Mouse (Mus musculus) thymus, adult 2 months (tissue): ENCODE results near the gene Tex19.1. TPM values are rescaled to one million over a fixed set of nuclear protein-coding genes. Genes with fewer than 3 reads are reported as not detected.

Source experiments
- DNase-seq: peaks from one replicate; pipeline ENCODE4 v3.0.0; 2021
- H3K27ac ChIP-seq: fragments of 200-500 bp; 2 replicates; pipeline ENCODE4 v1.5.1; 2012; ENCODE audit warnings: low read length, control low read depth; ENCODE audit not compliant: control insufficient read depth, insufficient read depth
- H3K27me3 ChIP-seq: fragments of 200-500 bp; 2 replicates; pipeline ENCODE4 v1.6.1; 2012; ENCODE audit warnings: mild to moderate bottlenecking, low read length, moderate library complexity, mixed read lengths; ENCODE audit not compliant: control insufficient read depth, insufficient read depth
- H3K36me3 ChIP-seq: fragments of 200-500 bp; 2 replicates; pipeline ENCODE4 v1.6.1; 2012; ENCODE audit warnings: mild to moderate bottlenecking, low read length, moderate library complexity; ENCODE audit not compliant: control insufficient read depth, insufficient read depth
- H3K4me1 ChIP-seq: fragments of 200-500 bp; replicated peaks from 2 replicates; pipeline ENCODE4 v1.6.1; 2012; ENCODE audit warnings: low read length; ENCODE audit not compliant: control insufficient read depth, insufficient read depth
- H3K4me3 ChIP-seq: fragments of 200-500 bp; 2 replicates; pipeline ENCODE4 v1.5.1; 2012; ENCODE audit warnings: mild to moderate bottlenecking, low read length, control low read depth, moderate library complexity; ENCODE audit not compliant: control insufficient read depth, insufficient read depth
- CTCF ChIP-seq: fragments of 200-500 bp; IDR thresholded peaks from 2 replicates; pipeline ENCODE4 v1.5.1; 2012; ENCODE audit warnings: mild to moderate bottlenecking, control low read depth, low read length, moderate library complexity, borderline replicate concordance; ENCODE audit not compliant: control insufficient read depth, poor library complexity, insufficient read depth; ENCODE audit errors: extremely low read depth
- POLR2A ChIP-seq: fragments of 200-500 bp; IDR thresholded peaks from 2 replicates; pipeline ENCODE4 v1.6.1; 2012; ENCODE audit warnings: mild to moderate bottlenecking, low read length, control low read depth, moderate library complexity; ENCODE audit not compliant: control insufficient read depth, poor library complexity, insufficient read depth; ENCODE audit errors: extremely low read depth
- WGBS: fragments of 180-500 bp; shearing (Covaris S2); methylation state at CpG from one replicate; pipeline ENCODE4 v1.1.7; 2018; 5-methylcytosine and 5-hydroxymethylcytosine counted together
- polyA plus RNA-seq: library from polyadenylated mRNA; depleted of rRNA; stranded (reverse); fragments of >200 nt; gene quantifications from 2 replicates; pipeline ENCODE4 v1.2.3, GENCODE M21; 2012

Tex19.1 gene
- polyA plus RNA-seq, 1 experiment: 0.08 TPM

DNA sequence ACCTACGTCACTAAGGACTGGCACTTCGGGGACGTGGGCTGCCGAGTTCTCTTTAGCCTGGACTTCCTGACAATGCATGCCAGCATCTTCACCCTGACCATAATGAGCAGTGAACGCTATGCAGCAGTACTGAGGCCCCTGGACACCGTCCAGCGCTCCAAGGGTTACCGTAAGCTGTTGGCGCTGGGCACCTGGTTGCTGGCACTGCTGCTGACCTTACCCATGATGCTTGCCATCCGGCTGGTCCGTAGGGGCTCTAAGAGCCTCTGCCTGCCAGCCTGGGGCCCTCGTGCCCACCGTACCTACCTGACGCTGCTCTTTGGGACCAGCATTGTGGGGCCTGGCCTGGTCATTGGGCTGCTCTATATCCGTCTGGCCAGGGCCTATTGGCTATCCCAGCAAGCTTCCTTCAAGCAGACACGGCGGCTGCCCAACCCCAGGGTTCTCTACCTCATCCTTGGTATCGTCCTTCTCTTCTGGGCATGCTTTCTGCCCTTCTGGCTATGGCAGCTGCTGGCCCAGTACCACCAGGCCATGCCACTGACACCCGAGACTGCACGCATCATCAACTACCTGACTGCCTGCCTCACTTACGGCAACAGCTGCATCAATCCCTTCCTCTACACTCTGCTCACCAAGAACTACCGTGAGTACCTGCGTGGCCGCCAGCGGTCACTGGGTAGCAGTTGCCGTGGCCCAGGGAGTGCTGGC lies 14.8 kb downstream of the Tex19.1 start:
- TF ChIP-seq POLR2A: no peak
- no peak for TF ChIP-seq CTCF
- Histone ChIP-seq H3K27ac (no peak overlapping the region), H3K27me3 (no peaks in the 10 kb centered on the region; the same call in 1 of the 2 replicates), H3K4me1 (no peaks in the 10 kb centered on the region), H3K4me3 (no peak overlapping the region), H3K36me3 (no peaks in the 10 kb centered on the region)
- DNase-seq: no peak
- 95% methylated on average over 26 of the region's 26 CpGs for WGBS

DNA sequence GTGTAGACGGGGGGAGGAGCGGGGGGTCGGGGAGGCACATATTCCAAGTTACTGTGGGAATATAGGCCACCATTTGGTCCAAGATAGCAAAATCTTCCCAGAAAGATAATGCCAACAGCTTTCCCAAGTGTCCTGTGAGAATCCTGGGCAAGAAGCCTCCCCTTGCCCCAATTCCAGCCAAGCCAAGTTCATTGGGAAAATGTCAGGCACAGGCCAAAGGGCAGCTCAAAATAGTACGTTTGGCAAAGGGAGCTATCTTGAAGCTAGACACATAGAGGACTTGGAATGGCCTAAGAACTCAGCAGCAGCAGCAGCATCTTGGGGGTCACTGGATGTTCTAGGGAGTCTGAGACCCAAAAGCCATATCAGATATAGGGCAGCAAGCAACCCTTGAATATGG lies 17.8 kb downstream of the Tex19.1 start:
- H3K27me3 ChIP-seq: no peaks in the 10 kb centered on the region
- TF ChIP-seq POLR2A (no peak), CTCF (no peak)
- WGBS: 95% methylated on average over 4 of the region's 4 CpGs

DNA sequence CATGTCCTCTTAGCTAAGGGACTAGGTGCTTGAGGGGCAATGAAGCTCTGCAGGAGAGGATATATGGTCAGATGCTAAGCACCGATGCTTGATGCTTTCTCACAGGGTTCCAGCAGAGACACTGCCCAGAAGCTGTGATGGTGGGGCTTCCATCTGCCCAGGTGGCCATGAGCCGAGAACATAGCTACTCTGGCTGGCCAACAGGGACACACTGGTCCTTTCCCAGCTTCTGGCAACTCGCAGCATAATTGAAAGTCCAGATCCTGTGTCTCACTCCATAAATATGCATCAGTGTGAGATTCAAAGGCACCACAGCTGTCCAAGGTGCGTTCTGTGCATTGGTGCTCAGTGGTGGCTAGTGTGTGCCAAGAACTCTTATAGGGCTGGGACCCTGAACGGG lies 27.3 kb downstream of the Tex19.1 start:
- Histone ChIP-seq H3K4me1 (no peaks in the 10 kb centered on the region), H3K36me3 (no peaks in the 10 kb centered on the region), H3K27me3 (no peaks in the 10 kb centered on the region), H3K27ac (no peak overlapping the region), H3K4me3 (no peak overlapping the region)
- WGBS: 90% methylated on average over 5 of the region's 5 CpGs
- no peak for DNase-seq
- TF ChIP-seq POLR2A (no peak), CTCF (no peak)

More for the DNA sequence above, 17.8 kb downstream of the Tex19.1 start:
- Histone ChIP-seq H3K4me3 (no peak overlapping the region), H3K4me1 (no peaks in the 10 kb centered on the region), H3K36me3 (no peaks in the 10 kb centered on the region), H3K27ac (no peak overlapping the region)
- DNase-seq: no peak

DNA sequence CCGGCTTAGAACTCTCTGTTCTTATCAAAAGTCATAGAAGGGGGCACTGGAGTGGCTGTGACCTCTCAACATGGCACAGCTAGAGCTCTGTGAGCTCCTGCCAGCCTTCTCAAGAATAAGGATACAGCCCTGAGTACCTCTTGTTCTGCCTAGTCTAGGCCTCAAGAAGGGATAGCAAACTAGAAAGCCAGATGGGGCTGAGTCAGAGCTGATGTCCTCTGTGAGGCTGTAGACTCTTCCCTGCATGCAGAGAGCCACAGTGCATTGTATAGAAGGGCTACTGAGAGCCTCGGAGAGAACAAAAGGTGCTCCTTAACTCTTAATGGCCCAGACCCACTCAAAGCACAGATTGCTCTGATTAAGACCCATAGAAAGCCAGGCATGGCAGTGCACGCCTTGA lies 28.3 kb downstream of the Tex19.1 start:
- no peak for DNase-seq
- H3K36me3 ChIP-seq: no peaks in the 10 kb centered on the region
- H3K27ac ChIP-seq: no peak overlapping the region
- TF ChIP-seq CTCF (no peak), POLR2A (no peak)
- H3K4me3 ChIP-seq: no peak overlapping the region
- H3K4me1 ChIP-seq: no peaks in the 10 kb centered on the region
- no peaks in the 10 kb centered on the region for H3K27me3 ChIP-seq
- 79% methylated on average over 3 of the region's 3 CpGs for WGBS

DNA sequence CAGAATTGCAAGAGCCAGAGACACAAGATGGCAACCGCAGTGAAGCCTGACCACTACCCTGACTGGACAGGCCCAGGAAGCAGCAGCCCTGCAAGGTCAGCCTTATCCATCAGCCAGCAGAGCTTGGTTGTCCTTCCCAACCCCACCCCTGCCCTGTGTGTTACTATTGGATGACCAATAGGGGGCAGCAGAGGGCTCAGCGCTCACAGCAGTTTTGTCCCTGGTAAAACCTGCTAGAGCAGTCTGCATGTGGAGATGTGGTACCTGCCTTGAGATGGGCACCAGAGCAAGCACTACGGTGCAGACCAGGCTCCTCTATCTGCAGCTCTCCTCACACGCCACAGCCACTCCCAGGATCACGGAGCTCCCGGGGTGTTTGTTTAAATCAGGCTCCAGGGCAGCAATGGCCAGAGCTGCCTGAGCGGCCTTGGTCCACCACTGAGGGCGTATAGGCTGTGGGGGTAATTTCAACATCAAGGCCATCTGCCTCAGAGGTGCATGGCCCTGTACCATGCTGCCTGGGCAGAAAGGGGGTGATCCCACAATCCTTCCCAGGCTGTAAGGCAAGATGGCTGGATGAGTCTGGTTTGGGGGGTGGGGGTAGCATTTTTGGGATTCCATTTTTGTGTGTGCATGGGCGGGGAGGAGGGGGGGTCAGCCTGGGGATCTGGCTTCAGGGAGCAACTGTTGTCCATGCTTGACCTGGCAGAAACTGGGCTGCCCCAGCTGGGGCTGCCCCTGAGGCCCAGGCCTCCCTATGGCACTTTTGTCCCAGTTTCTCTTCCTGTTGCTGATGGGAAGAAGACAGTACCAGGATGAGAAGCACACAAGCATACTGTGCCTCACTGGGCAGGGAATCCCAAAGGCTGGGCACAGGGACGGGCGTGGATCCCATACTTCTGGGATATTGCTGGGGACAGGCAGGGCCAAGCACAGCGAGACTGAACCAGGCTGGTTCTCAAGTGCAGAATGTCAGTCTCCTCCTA lies 30.6 kb downstream of the Tex19.1 start:
- peak; percentile 54 for DNase-seq
- WGBS: 80% methylated on average over 12 of the region's 12 CpGs

DNA sequence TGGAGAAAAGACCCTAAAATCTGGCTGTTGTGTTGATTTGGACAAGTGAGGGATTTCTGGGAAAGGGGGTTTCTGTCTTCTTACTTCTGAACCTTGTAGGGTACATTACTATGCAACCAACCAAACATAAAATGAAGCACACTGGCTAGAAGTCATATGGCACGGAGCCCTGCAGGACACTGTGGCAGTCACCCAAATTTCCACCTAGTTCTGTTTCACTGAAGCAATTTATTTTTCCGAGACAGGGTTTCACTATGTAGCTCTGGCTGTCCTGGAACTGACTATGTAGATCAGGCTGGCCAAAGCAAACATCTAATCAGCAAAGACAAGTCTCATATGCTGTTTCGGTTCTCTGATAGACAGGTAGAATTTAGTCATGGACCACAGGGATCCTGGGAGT lies 43.7 kb downstream of the Tex19.1 start:
- Histone ChIP-seq H3K4me1 (no peaks in the 10 kb centered on the region), H3K4me3 (no peak overlapping the region), H3K27ac (no peak overlapping the region), H3K36me3 (no peaks in the 10 kb centered on the region), H3K27me3 (no peaks in the 10 kb centered on the region)
- WGBS: 96% methylated on average over 3 of the region's 3 CpGs
- no peak for DNase-seq
- TF ChIP-seq POLR2A: no peak

More for the DNA sequence above, 30.6 kb downstream of the Tex19.1 start:
- no peaks in the 10 kb centered on the region for H3K27me3 ChIP-seq
- no peak overlapping the region for H3K4me3 ChIP-seq
- H3K27ac ChIP-seq: no peak overlapping the region
- no peaks in the 10 kb centered on the region for H3K36me3 ChIP-seq
- H3K4me1 ChIP-seq: no peaks in the 10 kb centered on the region
- TF ChIP-seq CTCF: peak; percentile 88; the same call in 1 of the 2 replicates
- no peak for TF ChIP-seq POLR2A
